Mouse (Mus musculus) liver, adult 2 months (tissue): ENCODE data around the gene Ninj1. TPM values are rescaled to one million over a fixed set of nuclear protein-coding genes. Genes with fewer than 3 reads are reported as not detected.
A peak's percentile ranks its signal among the peaks of the same experiment; 100 is the strongest.

ENCODE experiments used
- DNase-seq: peaks from one replicate; pipeline ENCODE4 v3.0.0-alpha.2; 2011; ENCODE audit warnings: low read depth, low spot score; ENCODE audit errors: extremely low read depth
- H3K27ac ChIP-seq: fragments of 200-500 bp; replicated peaks from 2 replicates; pipeline ENCODE4 v1.5.1; 2012; ENCODE audit warnings: low read depth, mild to moderate bottlenecking, control low read depth, inconsistent platforms, low read length; ENCODE audit not compliant: insufficient read depth
- H3K27me3 ChIP-seq: fragments of 200-500 bp; 2 replicates; pipeline ENCODE4 v1.6.1; 2012; ENCODE audit warnings: mild to moderate bottlenecking, moderate library complexity, low read length, inconsistent platforms; ENCODE audit not compliant: control insufficient read depth, insufficient read depth
- H3K36me3 ChIP-seq: fragments of 200-500 bp; 2 replicates; pipeline ENCODE4 v1.6.1; 2012; ENCODE audit warnings: low read length, inconsistent platforms; ENCODE audit not compliant: control insufficient read depth, insufficient read depth
- H3K4me1 ChIP-seq: fragments of 200-500 bp; 2 replicates; pipeline ENCODE4 v1.6.1; 2011; ENCODE audit warnings: low read length; ENCODE audit not compliant: control insufficient read depth, insufficient read depth
- H3K4me3 ChIP-seq: fragments of 200-500 bp; 2 replicates; pipeline ENCODE4 v1.5.1; 2011; ENCODE audit warnings: low read depth, mild to moderate bottlenecking, control low read depth, low read length, moderate library complexity; ENCODE audit not compliant: insufficient read depth
- H3K79me2 ChIP-seq: fragments of 200-500 bp; 2 replicates; pipeline ENCODE4 v1.6.1; 2012; ENCODE audit warnings: inconsistent platforms, mild to moderate bottlenecking, low read length, moderate library complexity; ENCODE audit not compliant: control insufficient read depth, insufficient read depth
- H3K9ac ChIP-seq: fragments of 200-500 bp; 2 replicates; pipeline ENCODE4 v1.6.1; 2012; ENCODE audit warnings: low read depth, mild to moderate bottlenecking, control low read depth, inconsistent platforms, low read length
- CTCF ChIP-seq: fragments of 200-500 bp; IDR thresholded peaks from 2 replicates; pipeline ENCODE4 v1.5.1; 2011; ENCODE audit warnings: low read depth, low read length, control low read depth
- POLR2A ChIP-seq: fragments of 200-500 bp; IDR thresholded peaks from 2 replicates; pipeline ENCODE4 v1.6.1; 2011; ENCODE audit warnings: low read length, control low read depth; ENCODE audit not compliant: insufficient read depth; ENCODE audit errors: extremely low read depth
- WGBS: fragments of 180-500 bp; shearing (Covaris S2); methylation state at CpG from one replicate; pipeline ENCODE4 v1.1.7; 2018; 5-methylcytosine and 5-hydroxymethylcytosine counted together
- polyA plus RNA-seq: library from polyadenylated mRNA; depleted of rRNA; stranded (reverse); fragments of >200 nt; gene quantifications from 2 replicates; pipeline ENCODE4 v1.2.3, GENCODE M21; 2012
- total RNA-seq: library from RNA; depleted of rRNA; stranded (reverse); fragments of >200 nt; gene quantifications from 2 replicates; pipeline ENCODE4 v1.2.3, GENCODE M21; 2014

Gene Ninj1
- total and polyA plus RNA-seq, 2 experiments, result 178 to 1,040 TPM

- 92% methylated on average over 4 of the region's 4 CpGs for WGBS
- TF ChIP-seq POLR2A (no peak), CTCF (no peak)
- no peak for DNase-seq
Measured at GRCm38 (mm10) chr13:49212711-49213500, 25.6 kb downstream of the Ninj1 start.

GRCm38 (mm10) chr13:49213531-49213932 lies 26.2 kb downstream of the Ninj1 start:
- no peaks in the 10 kb centered on the region for H3K36me3 ChIP-seq
- H3K4me1 ChIP-seq, result peaks cover 9% of the 10 kb centered on the region
- TF ChIP-seq CTCF (no peak), POLR2A (no peak)
- no peak overlapping the region for H3K9ac ChIP-seq
- H3K27ac ChIP-seq, result no peak overlapping the region
- no peaks in the 10 kb centered on the region; the same call in 1 of the 2 replicates for H3K79me2 ChIP-seq
- 51% methylated on average over 4 of the region's 4 CpGs for WGBS
- H3K4me3 ChIP-seq, result no peak overlapping the region
- no peak for DNase-seq
- H3K27me3 ChIP-seq, result no peaks in the 10 kb centered on the region

More at GRCm38 (mm10) chr13:49212711-49213500, 25.6 kb downstream of the Ninj1 start:
- H3K36me3 ChIP-seq, result no peaks in the 10 kb centered on the region
- no peak overlapping the region for H3K4me3 ChIP-seq
- H3K79me2 ChIP-seq, result no peaks in the 10 kb centered on the region; the same call in 1 of the 2 replicates
- no peaks in the 10 kb centered on the region for H3K27me3 ChIP-seq
- no peak overlapping the region for H3K27ac ChIP-seq
- no peak overlapping the region for H3K9ac ChIP-seq
- H3K4me1 ChIP-seq, result peaks cover 9% of the 10 kb centered on the region

- H3K79me2 ChIP-seq, result no peaks in the 10 kb centered on the region; the same call in 1 of the 2 replicates
- H3K9ac ChIP-seq, result no peak overlapping the region
- no peak overlapping the region for H3K4me3 ChIP-seq
- DNase-seq, result no peak
- 83% methylated on average over 3 of the region's 3 CpGs for WGBS
- no peaks in the 10 kb centered on the region for H3K36me3 ChIP-seq
- no peaks in the 10 kb centered on the region for H3K27me3 ChIP-seq
- H3K4me1 ChIP-seq, result peaks cover 9% of the 10 kb centered on the region
- H3K27ac ChIP-seq, result no peak overlapping the region
- TF ChIP-seq POLR2A, result no peak
Measured at GRCm38 (mm10) chr13:49214454-49214853, 27.2 kb downstream of the Ninj1 start.

- no peak for TF ChIP-seq POLR2A
- peak overlapping the region; percentile 89 for H3K4me3 ChIP-seq
- H3K9ac ChIP-seq, result peak overlapping the region; percentile 92
- no peak for DNase-seq
- H3K79me2 ChIP-seq, result no peaks in the 10 kb centered on the region; the same call in 1 of the 2 replicates
- no peaks in the 10 kb centered on the region for H3K27me3 ChIP-seq
- H3K27ac ChIP-seq, result peak overlapping the region; percentile 84
- WGBS, result 17% methylated on average over 5 of the region's 5 CpGs
- peaks cover 9% of the 10 kb centered on the region for H3K4me1 ChIP-seq
- no peaks in the 10 kb centered on the region for H3K36me3 ChIP-seq
Measured at GRCm38 (mm10) chr13:49215128-49215503, 27.8 kb downstream of the Ninj1 start.

- H3K27ac ChIP-seq, result peak within 1 kb of the TSS; percentile 96
Measured at GRCm38 (mm10) chr13:49215504-49216219, 28.4 kb downstream of the Ninj1 start, which contains the start of gene Card19. TSS of gene Card19 (minus strand) at chr13:49216037.

More at GRCm38 (mm10) chr13:49215504-49216219, 28.4 kb downstream of the Ninj1 start, which contains the start of gene Card19:
- Histone ChIP-seq H3K4me3 (peak within 1 kb of the TSS; percentile 89), H3K27me3 (no peaks in the 10 kb centered on the region), H3K4me1 (peaks cover 9% of the 10 kb centered on the region), H3K36me3 (no peaks in the 10 kb centered on the region), H3K79me2 (no peaks in the 10 kb centered on the region; the same call in 1 of the 2 replicates), H3K9ac (peak within 1 kb of the TSS; percentile 92)
- WGBS, result under 1% methylated on average over 70 of the region's 78 CpGs
- peak; percentile 85 for DNase-seq
- TF ChIP-seq POLR2A, result peak; percentile 65
- TF ChIP-seq CTCF, result no peak
